Mouse (Mus musculus): Measurements from ENCODE around the gene Ina. TPM values are rescaled to one million over a fixed set of nuclear protein-coding genes. Genes with fewer than 3 reads are reported as not detected.

Ina gene
- polyA plus RNA-seq, 1 experiment from 2014 or later, result 0.44 TPM

- Histone ChIP-seq H3K27ac (replicated peaks; ENCODE audit: low read depth, low read length) (no peak overlapping the region), H3K27me3 (ENCODE audit: control insufficient read depth, insufficient read depth, low read length) (no peaks in the 10 kb centered on the region), H3K36me3 (ENCODE audit: control insufficient read depth, insufficient read depth, low read length) (no peaks in the 10 kb centered on the region), H3K4me2 (ENCODE audit: low read depth, severe bottlenecking) (no peak overlapping the region), H3K4me1 (ENCODE audit: control insufficient read depth, insufficient read depth, low read length) (no peaks in the 10 kb centered on the region), H3K9me3 (ENCODE audit: control insufficient read depth, low read length) (no peaks in the 10 kb centered on the region), H3K9ac (ENCODE audit: low read length) (no peak overlapping the region), H3K4me3 (ENCODE audit: low read depth, low read length) (no peak overlapping the region)
- DNase-seq (ENCODE audit: low spot score) (no peak), ATAC-seq (ENCODE audit: insufficient number of reproducible peaks, low FRiP score, low TSS enrichment, low read depth) (no peak)
- WGBS, result 80% methylated on average over 6 of the region's 6 CpGs
These were observed 10.6 kb upstream of the Ina start for GRCm38 (mm10) chr19:47003742-47004511.

- Histone ChIP-seq H3K9ac (ENCODE audit: low read length) (no peak overlapping the region), H3K9me3 (ENCODE audit: control insufficient read depth, low read length) (no peaks in the 10 kb centered on the region), H3K36me3 (ENCODE audit: control insufficient read depth, insufficient read depth, low read length) (no peaks in the 10 kb centered on the region), H3K4me3 (ENCODE audit: low read depth, low read length) (no peak overlapping the region), H3K27ac (replicated peaks; ENCODE audit: low read depth, low read length) (no peak overlapping the region), H3K4me1 (ENCODE audit: control insufficient read depth, insufficient read depth, low read length) (no peaks in the 10 kb centered on the region), H3K4me2 (ENCODE audit: low read depth, severe bottlenecking) (no peak overlapping the region), H3K27me3 (ENCODE audit: control insufficient read depth, insufficient read depth, low read length) (no peaks in the 10 kb centered on the region)
- no peak for ATAC-seq (ENCODE audit: insufficient number of reproducible peaks, low FRiP score, low TSS enrichment, low read depth)
- WGBS, result 64% methylated on average over 5 of the region's 5 CpGs
- DNase-seq (ENCODE audit: low spot score), result no peak
These were observed 8.6 kb upstream of the Ina start for GRCm38 (mm10) chr19:47005873-47006272.

GRCm38 (mm10) chr19:47006321-47006720 lies 8.2 kb upstream of the Ina start:
- no peaks in the 10 kb centered on the region; the same call in 1 of the 2 replicates for H3K27me3 ChIP-seq (ENCODE audit: control insufficient read depth, insufficient read depth, low read length)
- 0% methylated on average over 4 of the region's 4 CpGs for WGBS
- H3K27ac ChIP-seq (replicated peaks; ENCODE audit: low read depth, low read length), result no peak overlapping the region
- H3K9ac ChIP-seq (ENCODE audit: low read length), result no peak overlapping the region
- no peak overlapping the region for H3K4me2 ChIP-seq (ENCODE audit: low read depth, severe bottlenecking)
- H3K4me1 ChIP-seq (ENCODE audit: control insufficient read depth, insufficient read depth, low read length), result no peaks in the 10 kb centered on the region
- H3K36me3 ChIP-seq (ENCODE audit: control insufficient read depth, insufficient read depth, low read length), result no peaks in the 10 kb centered on the region
- ATAC-seq (ENCODE audit: insufficient number of reproducible peaks, low FRiP score, low TSS enrichment, low read depth), result no peak
- H3K4me3 ChIP-seq (ENCODE audit: low read depth, low read length), result no peak overlapping the region
- DNase-seq (ENCODE audit: low spot score), result peak; percentile 84
- no peaks in the 10 kb centered on the region for H3K9me3 ChIP-seq (ENCODE audit: control insufficient read depth, low read length)

- Histone ChIP-seq H3K4me1 (ENCODE audit: control insufficient read depth, insufficient read depth, low read length) (no peaks in the 10 kb centered on the region), H3K36me3 (ENCODE audit: control insufficient read depth, insufficient read depth, low read length) (no peaks in the 10 kb centered on the region), H3K27me3 (ENCODE audit: control insufficient read depth, insufficient read depth, low read length) (peaks cover 24% of the 10 kb centered on the region), H3K9me3 (ENCODE audit: control insufficient read depth, low read length) (no peaks in the 10 kb centered on the region), H3K27ac (replicated peaks; ENCODE audit: low read depth, low read length) (no peak overlapping the region), H3K4me3 (ENCODE audit: low read depth, low read length) (no peak overlapping the region), H3K4me2 (ENCODE audit: low read depth, severe bottlenecking) (no peak overlapping the region), H3K9ac (ENCODE audit: low read length) (no peak overlapping the region)
- WGBS, result 89% methylated on average over 7 of the region's 7 CpGs
- no peak for ATAC-seq (ENCODE audit: insufficient number of reproducible peaks, low FRiP score, low TSS enrichment, low read depth)
- no peak for DNase-seq (ENCODE audit: low spot score)
These were observed 5.1 kb upstream of the Ina start for GRCm38 (mm10) chr19:47009420-47009819.

GRCm38 (mm10) chr19:47009943-47010342 lies 4.6 kb upstream of the Ina start:
- WGBS, result 89% methylated on average over 5 of the region's 5 CpGs
- DNase-seq (ENCODE audit: low spot score) (no peak), ATAC-seq (ENCODE audit: insufficient number of reproducible peaks, low FRiP score, low TSS enrichment, low read depth) (no peak)
- no peak overlapping the region for H3K27ac ChIP-seq (replicated peaks; ENCODE audit: low read depth, low read length)
- H3K27me3 ChIP-seq (ENCODE audit: control insufficient read depth, insufficient read depth, low read length), result peaks cover 29% of the 10 kb centered on the region
- no peak overlapping the region for H3K4me3 ChIP-seq (ENCODE audit: low read depth, low read length)
- no peak overlapping the region for H3K9ac ChIP-seq (ENCODE audit: low read length)
- H3K4me1 ChIP-seq (ENCODE audit: control insufficient read depth, insufficient read depth, low read length), result peaks cover 4% of the 10 kb centered on the region; the same call in 1 of the 2 replicates
- H3K9me3 ChIP-seq (ENCODE audit: control insufficient read depth, low read length), result no peaks in the 10 kb centered on the region
- H3K36me3 ChIP-seq (ENCODE audit: control insufficient read depth, insufficient read depth, low read length), result no peaks in the 10 kb centered on the region
- no peak overlapping the region for H3K4me2 ChIP-seq (ENCODE audit: low read depth, severe bottlenecking)

GRCm38 (mm10) chr19:47012521-47013130 lies 1.9 kb upstream of the Ina start:
- ATAC-seq (ENCODE audit: insufficient number of reproducible peaks, low FRiP score, low TSS enrichment, low read depth) (no peak), DNase-seq (ENCODE audit: low spot score) (no peak)
- peaks cover 11% of the 10 kb centered on the region; the same call in 1 of the 2 replicates for H3K4me1 ChIP-seq (ENCODE audit: control insufficient read depth, insufficient read depth, low read length)
- no peak overlapping the region for H3K9ac ChIP-seq (ENCODE audit: low read length)
- WGBS, result 89% methylated on average over 15 of the region's 15 CpGs
- no peak overlapping the region for H3K4me2 ChIP-seq (ENCODE audit: low read depth, severe bottlenecking)
- peaks cover 48% of the 10 kb centered on the region for H3K27me3 ChIP-seq (ENCODE audit: control insufficient read depth, insufficient read depth, low read length)
- no peaks in the 10 kb centered on the region for H3K36me3 ChIP-seq (ENCODE audit: control insufficient read depth, insufficient read depth, low read length)
- no peaks in the 10 kb centered on the region for H3K9me3 ChIP-seq (ENCODE audit: control insufficient read depth, low read length)
- no peak overlapping the region for H3K4me3 ChIP-seq (ENCODE audit: low read depth, low read length)
- H3K27ac ChIP-seq (replicated peaks; ENCODE audit: low read depth, low read length), result no peak overlapping the region

GRCm38 (mm10) chr19:47013340-47014158 lies 949 bp upstream of the Ina start:
- Histone ChIP-seq H3K4me1 (ENCODE audit: control insufficient read depth, insufficient read depth, low read length) (peaks cover 11% of the 10 kb centered on the region; the same call in 1 of the 2 replicates), H3K4me2 (ENCODE audit: low read depth, severe bottlenecking) (no peak overlapping the region), H3K4me3 (ENCODE audit: low read depth, low read length) (no peak overlapping the region), H3K9me3 (ENCODE audit: control insufficient read depth, low read length) (no peaks in the 10 kb centered on the region), H3K9ac (ENCODE audit: low read length) (no peak overlapping the region), H3K36me3 (ENCODE audit: control insufficient read depth, insufficient read depth, low read length) (no peaks in the 10 kb centered on the region), H3K27ac (replicated peaks; ENCODE audit: low read depth, low read length) (no peak overlapping the region), H3K27me3 (ENCODE audit: control insufficient read depth, insufficient read depth, low read length) (peaks cover 56% of the 10 kb centered on the region)
- 14% methylated on average over 20 of the region's 20 CpGs for WGBS
- ATAC-seq (ENCODE audit: insufficient number of reproducible peaks, low FRiP score, low TSS enrichment, low read depth), result no peak
- DNase-seq (ENCODE audit: low spot score), result no peak

- WGBS, result 1% methylated on average over 11 of the region's 11 CpGs
- DNase-seq (ENCODE audit: low spot score) (no peak), ATAC-seq (ENCODE audit: insufficient number of reproducible peaks, low FRiP score, low TSS enrichment, low read depth) (no peak)
- Histone ChIP-seq H3K36me3 (ENCODE audit: control insufficient read depth, insufficient read depth, low read length) (no peaks in the 10 kb centered on the region), H3K27me3 (ENCODE audit: control insufficient read depth, insufficient read depth, low read length) (peaks cover 56% of the 10 kb centered on the region), H3K4me2 (ENCODE audit: low read depth, severe bottlenecking) (peak overlapping the region; percentile 57; the same call in 1 of the 2 replicates), H3K27ac (replicated peaks; ENCODE audit: low read depth, low read length) (no peak overlapping the region), H3K9me3 (ENCODE audit: control insufficient read depth, low read length) (no peaks in the 10 kb centered on the region), H3K9ac (ENCODE audit: low read length) (no peak overlapping the region), H3K4me3 (ENCODE audit: low read depth, low read length) (peak overlapping the region; percentile 36), H3K4me1 (ENCODE audit: control insufficient read depth, insufficient read depth, low read length) (peaks cover 11% of the 10 kb centered on the region; the same call in 1 of the 2 replicates)
These were observed 395 bp upstream of the Ina start for GRCm38 (mm10) chr19:47014159-47014446.
